Mouse (Mus musculus) intestine, embryonic 14.5 days (tissue): ENCODE measurements around the gene Ankrd35. TPM values are rescaled to one million over a fixed set of nuclear protein-coding genes. Genes with fewer than 3 reads are reported as not detected.

Source experiments
- ATAC-seq: fragments of 200-750 bp; cut with Nextera tagmentation; replicated peaks from 2 replicates; pipeline ENCODE4 v1.8.0; 2017; ENCODE audit warnings: low read depth, moderate number of reproducible peaks, moderate TSS enrichment, moderate library complexity; ENCODE audit not compliant: low FRiP score, low TSS enrichment
- DNase-seq: peaks from one replicate; pipeline ENCODE4 v3.0.0-alpha.2; 2018; ENCODE audit warnings: low spot score
- H3K27ac ChIP-seq: fragments of 300-500 bp; sonication (generic); 2 replicates; pipeline ENCODE4 v1.5.1; 2014; ENCODE audit warnings: low read depth, mild to moderate bottlenecking, control low read depth
- H3K27me3 ChIP-seq: fragments of 300-500 bp; sonication (generic); replicated peaks from 2 replicates; pipeline ENCODE4 v1.6.1; 2014; ENCODE audit warnings: low read length, control low read depth; ENCODE audit not compliant: control insufficient read depth, insufficient read depth
- H3K36me3 ChIP-seq: fragments of 300-500 bp; sonication (generic); 2 replicates; pipeline ENCODE4 v1.6.1; 2014; ENCODE audit warnings: low read length, control low read depth; ENCODE audit not compliant: control insufficient read depth, insufficient read depth
- H3K4me1 ChIP-seq: fragments of 300-500 bp; sonication (generic); replicated peaks from 2 replicates; pipeline ENCODE4 v1.6.1; 2014; ENCODE audit warnings: low read length, control low read depth, mixed read lengths; ENCODE audit not compliant: control insufficient read depth, insufficient read depth
- H3K4me2 ChIP-seq: fragments of 300-500 bp; sonication (generic); 2 replicates; pipeline ENCODE4 v1.6.1; 2014; ENCODE audit warnings: low read length
- H3K4me3 ChIP-seq: fragments of 300-500 bp; sonication (generic); 2 replicates; pipeline ENCODE4 v1.5.1; 2014; ENCODE audit warnings: low read depth, low read length, control low read depth, mixed read lengths
- H3K9ac ChIP-seq: fragments of 300-500 bp; sonication (generic); 2 replicates; pipeline ENCODE4 v1.6.1; 2014; ENCODE audit warnings: mild to moderate bottlenecking, low read length
- H3K9me3 ChIP-seq: fragments of 300-500 bp; sonication (generic); 2 replicates; pipeline ENCODE4 v1.6.1; 2016; ENCODE audit warnings: low read length, control low read depth; ENCODE audit not compliant: control insufficient read depth
- WGBS: fragments of 180-500 bp; shearing (Covaris S2); extraction: QIAGEN DNeasy Blood & Tissue Kit; methylation state at CpG from one replicate; pipeline ENCODE4 v1.1.7; 2014; 5-methylcytosine and 5-hydroxymethylcytosine counted together
- polyA plus RNA-seq: library from polyadenylated mRNA; unstranded; fragments of >200 nt; fragmentation: Nextera tagmentation; extraction: Ambion mirVana; gene quantifications from 2 replicates; pipeline ENCODE4 v1.2.1, GENCODE M21; 2014

Gene Ankrd35
- polyA plus RNA-seq, 1 experiment from 2014 or later, result 0.20 TPM

- Histone ChIP-seq H3K9me3 (no peaks in the 10 kb centered on the region), H3K36me3 (no peaks in the 10 kb centered on the region), H3K4me2 (no peak overlapping the region), H3K9ac (no peak overlapping the region), H3K4me1 (peaks cover under 1% of the 10 kb centered on the region; the same call in 1 of the 2 replicates), H3K27ac (no peak overlapping the region), H3K27me3 (no peaks in the 10 kb centered on the region), H3K4me3 (no peak overlapping the region)
- DNase-seq (no peak), ATAC-seq (no peak)
- WGBS, result 16% methylated on average over 3 of the region's 3 CpGs
Observed at GRCm38 (mm10) chr3:96692506-96692905, 22.6 kb downstream of the Ankrd35 start.

GRCm38 (mm10) chr3:96693579-96693978 is 23.6 kb downstream of the Ankrd35 start:
- H3K9ac ChIP-seq, result no peak overlapping the region
- H3K27ac ChIP-seq, result no peak overlapping the region
- no peak for DNase-seq
- ATAC-seq, result no peak
- no peaks in the 10 kb centered on the region for H3K36me3 ChIP-seq
- 87% methylated on average over 1 of the region's 1 CpGs for WGBS
- peaks cover 7% of the 10 kb centered on the region; the same call in 1 of the 2 replicates for H3K4me1 ChIP-seq
- H3K4me2 ChIP-seq, result no peak overlapping the region
- H3K4me3 ChIP-seq, result no peak overlapping the region
- H3K27me3 ChIP-seq, result no peaks in the 10 kb centered on the region
- H3K9me3 ChIP-seq, result no peaks in the 10 kb centered on the region

- Histone ChIP-seq H3K27ac (peak within 1 kb of the TSS; percentile 91), H3K27me3 (no peaks in the 10 kb centered on the region), H3K9me3 (no peaks in the 10 kb centered on the region), H3K36me3 (peaks cover 20% of the 10 kb centered on the region), H3K4me3 (peak within 1 kb of the TSS; percentile 83), H3K4me1 (peaks cover 10% of the 10 kb centered on the region; the same call in 1 of the 2 replicates), H3K4me2 (peak within 1 kb of the TSS; percentile 70), H3K9ac (peak within 1 kb of the TSS; percentile 69)
- ATAC-seq (peak; percentile 81), DNase-seq (no peak)
- under 1% methylated on average over 34 of the region's 35 CpGs for WGBS
Observed at GRCm38 (mm10) chr3:96696198-96696765, 26.4 kb downstream of the Ankrd35 start, which contains the start of gene Pias3. TSS of gene Pias3 (plus strand) at chr3:96696384.

- ATAC-seq (peak; percentile 94), DNase-seq (peak; percentile 98)
- peaks cover 27% of the 10 kb centered on the region for H3K36me3 ChIP-seq
- H3K9ac ChIP-seq, result peak overlapping the region; percentile 69
- peak overlapping the region; percentile 83 for H3K4me3 ChIP-seq
- no peaks in the 10 kb centered on the region for H3K9me3 ChIP-seq
- H3K27me3 ChIP-seq, result no peaks in the 10 kb centered on the region
- peak overlapping the region; percentile 91 for H3K27ac ChIP-seq
- peaks cover 10% of the 10 kb centered on the region; the same call in 1 of the 2 replicates for H3K4me1 ChIP-seq
- under 1% methylated on average over 84 of the region's 85 CpGs for WGBS
- peak overlapping the region; percentile 70 for H3K4me2 ChIP-seq
Observed at GRCm38 (mm10) chr3:96696766-96697732, 27.1 kb downstream of the Ankrd35 start.

GRCm38 (mm10) chr3:96698993-96699690 is 29.2 kb downstream of the Ankrd35 start:
- no peaks in the 10 kb centered on the region for H3K9me3 ChIP-seq
- ATAC-seq (no peak), DNase-seq (no peak)
- H3K27me3 ChIP-seq, result no peaks in the 10 kb centered on the region
- no peak overlapping the region for H3K9ac ChIP-seq
- H3K4me3 ChIP-seq, result no peak overlapping the region
- WGBS, result 48% methylated on average over 19 of the region's 19 CpGs
- H3K4me2 ChIP-seq, result no peak overlapping the region
- H3K36me3 ChIP-seq, result peaks cover 48% of the 10 kb centered on the region
- peaks cover 10% of the 10 kb centered on the region; the same call in 1 of the 2 replicates for H3K4me1 ChIP-seq
- H3K27ac ChIP-seq, result no peak overlapping the region

GRCm38 (mm10) chr3:96700376-96700775 is 30.4 kb downstream of the Ankrd35 start:
- peaks cover 10% of the 10 kb centered on the region; the same call in 1 of the 2 replicates for H3K4me1 ChIP-seq
- H3K9me3 ChIP-seq, result no peaks in the 10 kb centered on the region
- no peak overlapping the region for H3K4me3 ChIP-seq
- DNase-seq, result no peak
- H3K4me2 ChIP-seq, result no peak overlapping the region
- WGBS, result 68% methylated on average over 7 of the region's 7 CpGs
- ATAC-seq, result no peak
- peaks cover 58% of the 10 kb centered on the region for H3K36me3 ChIP-seq
- H3K9ac ChIP-seq, result no peak overlapping the region
- no peaks in the 10 kb centered on the region for H3K27me3 ChIP-seq
- no peak overlapping the region for H3K27ac ChIP-seq

- no peak overlapping the region for H3K4me3 ChIP-seq
- ATAC-seq, result no peak
- DNase-seq, result no peak
- H3K4me1 ChIP-seq, result peaks cover 10% of the 10 kb centered on the region; the same call in 1 of the 2 replicates
- peaks cover 63% of the 10 kb centered on the region for H3K36me3 ChIP-seq
- no peak overlapping the region for H3K4me2 ChIP-seq
- no peaks in the 10 kb centered on the region for H3K27me3 ChIP-seq
- H3K9me3 ChIP-seq, result no peaks in the 10 kb centered on the region
- H3K27ac ChIP-seq, result no peak overlapping the region
- no peak overlapping the region for H3K9ac ChIP-seq
- 86% methylated on average over 4 of the region's 4 CpGs for WGBS
Observed at GRCm38 (mm10) chr3:96701003-96701402, 31.1 kb downstream of the Ankrd35 start.

- Histone ChIP-seq H3K9me3 (no peaks in the 10 kb centered on the region), H3K9ac (no peak overlapping the region), H3K4me3 (no peak overlapping the region), H3K27me3 (no peaks in the 10 kb centered on the region), H3K4me2 (no peak overlapping the region), H3K4me1 (0 out of 2 replicates have a peak, but pooled peaks cover 4% of the 10 kb centered on the region), H3K27ac (no peak overlapping the region), H3K36me3 (peaks cover 60% of the 10 kb centered on the region)
- ATAC-seq (no peak), DNase-seq (no peak)
- WGBS, result 61% methylated on average over 11 of the region's 11 CpGs
Observed at GRCm38 (mm10) chr3:96704778-96705177, 34.8 kb downstream of the Ankrd35 start.
